Mouse (Mus musculus) telencephalon, adult 2 months (tissue): ENCODE measurements around the gene Sh3bp5l.
A peak's percentile ranks its signal among the peaks of the same experiment; 100 is the strongest.
"Not testable (repeated sequence)": the region's sequence is repeated elsewhere in the genome, so short reads cannot be mapped to it uniquely, and the experiment has no call there.

Source experiments
- DNase-seq: peaks from one replicate; pipeline ENCODE4 v3.0.0-alpha.2; 2011; ENCODE audit warnings: low read depth, low spot score

Gene Sh3bp5l

GRCm38 (mm10) chr11:58322824-58323569 lies 7.5 kb upstream of the Sh3bp5l start:
- DNase-seq = peak; percentile 93

GRCm38 (mm10) chr11:58323570-58324340 lies 6.8 kb upstream of the Sh3bp5l start:
- DNase-seq = peak; percentile 15

DNA sequence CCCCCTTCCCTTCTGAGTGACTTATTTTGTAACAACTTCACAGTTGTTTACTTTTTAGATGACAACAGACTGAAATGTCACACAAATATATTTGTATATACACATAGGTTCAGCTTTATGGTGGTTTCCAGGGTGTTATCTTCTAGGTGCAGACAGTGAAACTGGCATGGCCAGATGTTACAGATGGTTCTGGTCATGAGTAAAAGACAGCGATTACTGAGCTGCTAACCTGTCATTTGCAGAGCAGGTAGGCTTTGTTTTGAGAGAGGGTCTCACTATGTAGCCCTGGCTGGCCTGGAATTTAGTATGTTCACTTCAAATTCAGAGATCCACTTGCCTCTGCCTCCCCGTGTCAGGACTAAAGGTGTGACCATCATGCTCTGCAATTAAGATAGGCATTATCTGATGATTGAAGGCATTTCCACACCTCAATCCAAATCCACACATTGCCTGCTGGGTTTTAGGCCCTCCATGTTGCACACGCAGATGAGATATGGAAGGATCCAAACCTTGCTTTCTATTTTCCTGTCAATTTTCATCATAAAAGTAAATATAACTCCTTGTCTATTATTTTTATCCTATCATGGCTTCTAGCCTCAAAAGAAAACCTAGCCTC lies 5.8 kb upstream of the Sh3bp5l start:
- DNase-seq = no peak

DNA sequence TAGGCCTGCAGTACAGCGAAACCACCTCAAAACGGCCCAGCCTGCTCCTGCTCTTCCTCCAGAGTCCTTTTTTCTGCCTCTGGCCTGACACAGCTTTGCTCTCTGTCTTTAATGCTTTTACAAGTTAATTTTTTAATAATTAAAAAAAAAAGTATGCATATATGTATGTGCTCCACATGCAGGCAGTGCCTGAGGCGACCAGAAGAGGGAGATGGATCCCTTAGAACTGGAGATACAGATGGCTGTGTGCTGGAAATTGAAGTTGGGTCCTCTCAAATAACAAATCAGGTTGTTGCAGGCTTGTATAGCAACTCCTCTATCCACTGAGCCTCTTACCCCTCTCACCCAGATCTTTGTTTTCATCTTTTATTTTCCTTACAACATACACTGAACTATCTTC lies 3.7 kb upstream of the Sh3bp5l start:
- DNase-seq = no peak

DNA sequence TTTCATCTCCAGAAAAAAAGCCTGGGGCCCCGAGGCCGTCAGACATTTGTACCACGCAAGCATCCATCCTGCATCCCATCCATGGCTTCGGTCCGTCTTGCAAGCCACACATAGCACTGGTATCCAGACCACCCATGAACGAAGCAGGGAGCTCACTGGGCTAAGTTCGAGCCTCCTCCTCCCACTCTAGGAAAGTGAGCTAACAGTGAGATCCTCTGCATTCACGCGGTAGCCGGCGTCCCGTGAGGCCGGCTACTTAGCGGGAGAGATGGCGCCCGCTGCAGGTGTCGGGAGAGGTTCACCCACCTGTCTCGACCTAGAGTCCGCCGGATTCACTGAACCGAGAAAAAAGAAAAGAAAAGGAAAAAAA lies 633 bp upstream of the Sh3bp5l start:
- no peak for DNase-seq

DNA sequence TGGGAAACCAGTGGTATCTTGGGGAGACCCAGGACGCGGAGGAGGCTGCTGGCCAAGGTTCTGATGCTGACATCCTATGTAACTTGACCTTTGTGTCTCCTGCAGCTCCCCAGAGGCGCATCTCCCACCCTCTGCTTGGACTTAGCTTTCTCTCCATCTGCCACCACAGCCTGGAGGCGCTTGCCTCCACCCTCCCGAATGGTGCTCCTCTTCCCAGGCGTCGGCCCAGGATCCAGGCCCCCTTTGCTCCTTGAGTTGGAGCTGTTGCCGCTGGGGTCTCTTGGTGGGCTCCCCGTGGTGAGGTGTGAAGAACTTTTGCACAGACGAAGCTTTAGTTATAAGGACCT lies 598 bp downstream of the Sh3bp5l start:
- no peak for DNase-seq

DNA sequence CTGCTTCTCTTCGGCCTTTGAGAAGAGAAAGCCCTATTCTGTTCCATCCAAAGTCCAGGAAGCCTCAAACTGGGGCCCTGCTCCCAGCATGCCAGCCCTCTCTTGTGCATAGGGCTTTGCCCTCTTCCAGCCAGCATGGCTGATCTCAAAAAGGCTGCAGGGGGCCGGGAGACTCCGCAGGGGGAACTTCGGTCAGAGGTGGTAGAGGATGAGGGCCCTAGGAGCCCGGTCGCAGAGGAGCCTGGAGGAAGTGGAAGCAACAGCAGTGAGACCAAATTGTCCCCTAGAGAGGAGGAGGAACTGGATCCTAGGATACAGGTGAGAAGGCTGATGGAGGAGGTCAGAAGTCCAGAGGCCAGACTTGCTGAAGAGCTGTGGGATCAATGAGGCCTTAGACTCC lies 1.0 kb downstream of the Sh3bp5l start:
- no peak for DNase-seq

- no peak for DNase-seq
Observed at GRCm38 (mm10) chr11:58334746-58335145, 4.2 kb downstream of the Sh3bp5l start.

- DNase-seq = no peak
Observed at GRCm38 (mm10) chr11:58346745-58347144, 16.2 kb downstream of the Sh3bp5l start.

DNA sequence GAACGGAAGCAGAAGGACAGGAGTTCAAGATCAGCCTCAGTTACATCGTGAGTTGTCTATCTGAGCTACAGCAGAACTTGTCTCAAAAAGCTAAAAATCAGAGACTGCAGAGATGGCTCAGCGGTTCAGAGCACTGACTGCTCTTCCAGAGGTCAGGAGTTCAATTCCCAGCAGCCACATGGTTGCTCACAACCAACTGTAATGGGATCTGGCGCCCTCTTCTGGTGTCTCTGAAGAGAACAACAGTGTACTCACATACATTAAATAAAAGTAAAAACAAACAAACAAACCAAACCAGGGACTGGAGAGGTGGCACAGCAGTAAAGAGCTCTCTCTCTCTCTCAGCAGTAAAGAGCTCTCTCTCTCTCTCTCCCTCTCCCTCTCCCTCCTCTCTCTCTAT lies 20.1 kb downstream of the Sh3bp5l start:
- DNase-seq = no peak

GRCm38 (mm10) chr11:58351179-58351578 lies 20.7 kb downstream of the Sh3bp5l start:
- DNase-seq = no peak

DNA sequence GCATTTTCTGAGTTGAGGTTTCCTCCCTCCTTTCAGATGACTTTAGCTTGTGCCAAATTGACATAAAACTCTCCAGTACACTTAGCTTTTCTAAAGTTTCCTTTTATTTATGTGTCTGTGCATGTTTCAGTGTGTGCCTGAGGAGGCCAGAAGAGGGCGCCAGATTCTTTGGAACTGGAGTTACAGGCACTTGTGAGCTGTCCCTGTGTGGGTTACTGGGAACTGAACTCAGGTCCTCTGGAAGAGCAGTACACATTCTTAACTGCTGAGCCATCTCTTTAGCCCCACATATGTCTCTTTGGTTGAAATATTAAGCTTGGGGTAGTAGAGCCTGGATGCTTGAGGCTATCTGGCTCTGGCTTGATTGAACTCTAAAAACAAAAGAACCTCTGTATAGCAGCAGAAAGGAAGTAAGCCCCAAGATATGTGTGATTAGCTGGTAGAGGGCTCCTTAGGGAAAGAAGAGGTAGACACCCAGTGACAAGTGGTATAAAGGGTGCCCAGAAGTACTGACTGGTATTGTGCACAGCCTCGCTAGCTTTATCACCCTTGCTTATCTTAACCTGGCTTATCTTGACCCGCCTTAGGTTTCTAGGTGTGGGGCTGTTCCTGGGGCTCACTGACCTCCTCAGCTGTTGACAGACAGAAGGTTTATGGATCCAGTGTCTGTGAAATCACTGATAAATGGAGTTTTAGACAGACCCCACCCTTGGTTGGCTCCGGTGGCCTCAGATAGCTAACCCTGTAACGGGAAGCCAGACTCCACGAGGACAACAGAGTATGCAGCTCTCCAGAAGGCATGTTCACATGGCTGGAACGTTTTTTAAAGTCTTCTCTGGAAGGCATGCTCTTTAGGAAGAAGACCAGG lies 22.4 kb downstream of the Sh3bp5l start:
- DNase-seq = no peak

GRCm38 (mm10) chr11:58353709-58354108 lies 23.2 kb downstream of the Sh3bp5l start:
- no peak for DNase-seq

DNA sequence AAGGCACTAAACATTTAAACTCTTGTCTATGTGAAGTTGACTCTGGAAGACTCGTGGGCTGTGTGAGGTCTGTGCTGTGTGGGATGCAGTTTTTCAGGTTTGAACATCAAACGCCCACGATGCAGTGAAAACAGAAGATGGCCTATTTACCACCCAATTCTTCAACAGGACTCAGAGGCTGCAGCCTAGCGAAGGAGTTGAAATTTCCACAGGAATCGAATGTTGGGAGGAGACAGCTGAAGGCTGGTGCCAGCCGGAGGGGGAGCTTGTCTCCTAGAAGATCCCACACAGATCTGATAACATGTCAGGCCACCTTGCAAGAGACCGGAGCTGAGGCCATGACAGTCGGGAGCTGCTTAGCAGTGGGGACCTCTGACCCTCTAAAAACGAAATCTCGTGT lies 24.0 kb downstream of the Sh3bp5l start:
- peak; percentile 65 for DNase-seq

DNA sequence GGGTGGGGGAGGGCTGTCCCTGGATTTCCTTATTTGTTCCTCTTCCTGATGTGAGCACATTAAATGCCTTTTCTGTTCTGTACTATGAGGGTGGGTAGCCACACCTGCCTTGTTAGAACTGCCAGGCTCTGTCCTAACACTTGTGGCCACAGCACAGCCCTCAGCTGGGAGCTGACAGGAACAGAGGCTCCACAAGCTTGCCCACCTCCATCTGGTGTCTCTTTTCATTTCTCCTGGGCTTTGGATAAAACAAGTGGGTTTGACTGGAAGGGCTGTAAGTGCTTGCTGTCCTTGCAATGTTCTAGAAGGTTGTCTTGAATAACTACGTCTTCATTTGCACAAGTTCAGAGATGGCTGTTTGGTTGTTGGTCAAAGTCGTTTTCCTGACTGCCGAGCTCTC lies 24.4 kb downstream of the Sh3bp5l start:
- DNase-seq = peak; percentile 49

GRCm38 (mm10) chr11:58357042-58357441 lies 26.5 kb downstream of the Sh3bp5l start:
- DNase-seq = no peak

GRCm38 (mm10) chr11:58357844-58358534 lies 27.5 kb downstream of the Sh3bp5l start:
- DNase-seq = no peak

- not testable (repeated sequence) for DNase-seq
Observed at GRCm38 (mm10) chr11:58362562-58362961, 32.0 kb downstream of the Sh3bp5l start.

DNA sequence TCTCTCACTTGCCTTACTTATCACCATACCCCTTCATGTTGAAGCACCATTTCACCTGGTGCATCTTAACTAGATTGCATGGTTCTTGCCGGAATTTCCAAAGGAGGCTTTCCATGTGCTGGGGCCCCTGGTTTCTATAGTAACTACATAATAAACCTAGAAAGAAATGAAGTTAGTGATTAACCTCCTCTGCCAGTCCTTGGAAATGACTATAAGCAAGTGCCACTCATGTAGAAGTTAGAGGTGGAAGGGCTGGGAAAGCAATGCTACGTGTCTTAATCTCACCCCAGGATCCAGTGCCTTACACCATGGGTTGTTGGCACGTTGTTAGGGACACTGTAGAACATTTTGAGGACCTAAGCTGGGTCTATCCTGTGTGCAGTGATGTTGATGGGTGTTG lies 33.9 kb downstream of the Sh3bp5l start:
- no peak for DNase-seq

- DNase-seq = not testable (repeated sequence)
Observed at GRCm38 (mm10) chr11:58366191-58366590, 35.7 kb downstream of the Sh3bp5l start.

DNA sequence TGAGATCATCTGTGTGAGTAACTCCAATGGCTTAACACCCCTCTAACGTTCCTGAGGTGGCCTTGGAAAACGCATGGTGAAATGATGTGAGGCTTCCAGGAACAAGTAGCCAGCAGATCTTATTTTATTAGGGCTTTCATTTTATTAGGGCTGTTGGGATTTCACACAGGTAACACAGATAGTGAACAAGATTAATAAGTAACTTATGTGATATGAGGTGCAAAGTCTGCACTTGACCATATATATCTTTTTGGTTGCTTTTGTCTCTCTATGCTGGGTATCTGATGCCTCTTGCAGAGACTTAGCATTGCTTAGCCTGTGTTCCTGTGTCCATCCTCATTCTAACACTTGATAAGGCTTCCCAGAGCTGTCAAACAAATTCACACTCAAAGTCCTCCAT lies 46.7 kb downstream of the Sh3bp5l start:
- DNase-seq = no peak
